Mouse (Mus musculus): ENCODE data around the gene Iqgap1.

The Iqgap1 gene

DNA sequence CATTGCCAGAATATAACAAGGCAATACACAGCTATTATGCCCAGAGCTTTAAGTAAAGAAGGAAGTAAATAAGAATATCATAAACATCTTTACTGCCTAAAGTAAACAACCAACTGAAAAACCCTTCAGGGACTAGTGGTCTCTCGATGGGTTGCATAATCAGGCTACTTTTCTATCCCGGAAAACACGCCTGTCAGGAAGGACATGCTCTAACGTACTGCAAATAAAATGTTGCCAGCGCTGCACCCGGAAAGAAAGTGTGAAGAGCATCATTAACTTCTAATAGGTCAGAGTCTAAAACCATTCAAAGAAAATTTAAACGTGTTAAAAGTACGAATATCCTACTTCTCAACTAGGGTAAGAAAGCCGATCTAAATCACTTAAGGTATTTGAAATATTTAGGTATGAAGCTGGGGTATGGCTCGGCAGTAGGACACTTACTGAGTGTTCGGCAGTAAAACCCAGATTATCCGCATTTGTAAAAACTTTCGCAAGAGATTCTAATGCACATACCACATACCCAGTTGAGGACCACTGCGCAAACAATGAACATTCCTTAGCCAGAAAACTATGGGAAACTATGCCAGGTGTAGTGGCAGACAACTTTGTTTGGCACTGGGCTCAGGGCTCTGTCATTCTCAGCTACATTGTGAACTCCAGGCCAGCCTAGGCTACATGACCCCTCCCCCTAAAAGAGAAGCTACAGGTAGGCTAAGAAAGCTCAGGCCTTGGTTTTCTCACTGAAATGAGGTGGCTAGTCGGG is 28.8 kb downstream of the Iqgap1 start:
- no peak for DNase-seq

DNA sequence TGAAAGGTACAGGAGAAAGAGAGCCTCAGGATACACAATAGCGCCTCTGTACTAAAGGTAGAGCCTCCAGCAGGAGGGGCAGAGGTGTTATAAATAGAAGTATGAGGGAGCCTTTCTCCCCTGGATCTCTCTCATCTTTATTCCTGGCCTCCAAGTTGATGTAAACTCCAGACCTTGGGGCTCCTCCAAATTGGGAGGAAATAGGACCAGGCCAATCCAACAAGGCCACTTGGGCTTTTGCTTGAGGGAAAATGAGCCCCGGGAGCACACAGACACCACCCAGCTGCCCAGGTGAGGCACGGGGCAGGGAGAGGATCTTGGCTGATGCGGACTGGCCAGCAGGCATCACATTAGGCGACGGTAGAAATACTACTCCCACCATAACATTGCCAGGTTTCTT is 29.5 kb downstream of the Iqgap1 start:
- DNase-seq, result no peak

DNA sequence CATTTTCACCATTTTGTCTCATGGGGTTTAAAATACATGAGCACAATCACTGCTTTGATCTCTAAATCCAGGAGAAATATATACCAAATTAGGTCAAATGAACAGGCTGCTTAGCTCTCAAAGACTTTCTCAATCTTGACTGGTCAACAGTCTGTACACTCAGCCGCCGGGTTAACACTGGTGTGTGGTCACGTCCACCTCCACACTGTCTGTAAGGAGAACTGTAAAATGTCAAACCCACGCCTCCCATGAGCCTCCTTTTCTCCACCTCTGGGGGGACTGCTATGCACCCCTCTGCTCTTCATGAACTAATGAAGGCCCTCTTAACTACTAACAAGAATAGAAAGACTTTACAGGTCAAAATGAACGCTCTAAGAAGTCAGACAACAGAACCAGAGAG is 36.2 kb downstream of the Iqgap1 start:
- DNase-seq, result no peak

DNA sequence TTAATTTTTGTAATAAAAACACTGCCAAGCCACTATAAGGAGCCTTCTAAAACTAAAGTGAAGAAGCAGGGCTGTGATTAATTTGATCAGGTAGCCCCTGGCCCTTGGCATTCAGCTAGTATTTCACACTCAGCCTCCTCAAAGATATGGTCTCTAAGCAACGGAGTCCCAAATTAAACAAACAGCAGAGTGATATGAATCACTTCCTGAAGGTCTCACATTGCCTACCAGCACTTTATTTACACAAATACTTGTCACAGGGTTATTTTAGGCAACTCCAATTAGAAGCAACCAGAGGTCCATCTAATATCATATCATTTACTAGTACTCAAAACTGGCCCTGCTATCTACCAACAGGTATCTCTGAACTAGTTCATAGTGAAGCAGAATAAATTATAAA is 36.7 kb downstream of the Iqgap1 start:
- no peak for DNase-seq

DNA sequence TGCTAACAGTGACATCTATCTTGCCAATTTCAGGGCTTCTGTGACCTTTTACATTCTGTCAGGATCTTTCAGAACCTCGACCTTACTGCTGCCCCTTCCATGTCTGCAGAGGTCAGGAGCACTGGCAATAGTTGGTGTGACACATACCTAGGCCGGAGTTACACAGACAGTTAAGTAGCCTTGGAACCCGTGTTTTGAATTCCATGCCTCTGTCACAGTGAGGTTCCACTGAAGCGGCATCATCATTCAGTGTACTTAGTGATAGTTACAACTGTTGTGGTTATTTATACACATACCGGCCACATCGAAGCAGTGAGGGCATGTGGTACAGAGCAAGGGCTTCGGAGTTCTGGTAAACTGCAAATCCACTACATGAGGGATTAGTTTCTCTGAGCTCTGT is 37.8 kb downstream of the Iqgap1 start:
- DNase-seq, result no peak

DNA sequence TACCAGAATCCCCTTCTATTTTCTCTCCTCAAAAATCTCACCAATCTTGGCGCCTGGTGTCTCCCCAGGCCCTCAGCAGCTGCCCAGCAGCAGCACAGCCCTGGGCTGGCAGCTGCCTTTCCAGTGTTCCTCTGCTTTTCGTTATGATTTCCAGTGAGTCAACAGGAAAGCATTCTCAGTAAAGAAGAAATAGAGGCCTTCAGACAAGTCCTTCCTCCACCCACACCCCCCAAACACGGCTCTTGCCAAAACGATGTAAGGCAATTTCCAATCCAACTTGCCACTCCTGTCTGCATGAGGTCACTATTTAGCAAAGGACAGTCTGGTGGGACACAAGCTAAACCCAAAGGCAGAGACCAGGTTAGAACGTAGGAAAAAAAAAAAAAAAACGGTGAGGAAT is 39.0 kb downstream of the Iqgap1 start:
- no peak for DNase-seq

DNA sequence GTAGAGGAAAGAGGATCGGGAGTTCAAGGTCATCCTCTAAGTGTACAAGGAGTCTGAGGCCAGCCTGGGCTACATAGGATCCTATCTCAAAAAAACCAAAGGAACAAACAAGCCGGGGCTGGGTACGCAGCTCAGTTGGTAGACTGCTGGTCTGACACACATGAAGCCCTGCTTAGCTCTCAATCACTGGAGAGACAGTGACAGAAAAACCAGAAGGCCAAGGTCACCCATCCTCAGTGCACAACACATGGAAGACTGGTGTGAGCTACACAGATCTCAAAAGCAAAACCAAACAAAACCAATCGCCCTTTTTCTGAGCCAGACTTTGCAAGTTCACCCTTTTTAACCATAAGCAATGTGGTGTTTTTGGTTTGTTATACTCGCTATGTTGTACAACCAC is 41.9 kb downstream of the Iqgap1 start:
- DNase-seq, result no peak

DNA sequence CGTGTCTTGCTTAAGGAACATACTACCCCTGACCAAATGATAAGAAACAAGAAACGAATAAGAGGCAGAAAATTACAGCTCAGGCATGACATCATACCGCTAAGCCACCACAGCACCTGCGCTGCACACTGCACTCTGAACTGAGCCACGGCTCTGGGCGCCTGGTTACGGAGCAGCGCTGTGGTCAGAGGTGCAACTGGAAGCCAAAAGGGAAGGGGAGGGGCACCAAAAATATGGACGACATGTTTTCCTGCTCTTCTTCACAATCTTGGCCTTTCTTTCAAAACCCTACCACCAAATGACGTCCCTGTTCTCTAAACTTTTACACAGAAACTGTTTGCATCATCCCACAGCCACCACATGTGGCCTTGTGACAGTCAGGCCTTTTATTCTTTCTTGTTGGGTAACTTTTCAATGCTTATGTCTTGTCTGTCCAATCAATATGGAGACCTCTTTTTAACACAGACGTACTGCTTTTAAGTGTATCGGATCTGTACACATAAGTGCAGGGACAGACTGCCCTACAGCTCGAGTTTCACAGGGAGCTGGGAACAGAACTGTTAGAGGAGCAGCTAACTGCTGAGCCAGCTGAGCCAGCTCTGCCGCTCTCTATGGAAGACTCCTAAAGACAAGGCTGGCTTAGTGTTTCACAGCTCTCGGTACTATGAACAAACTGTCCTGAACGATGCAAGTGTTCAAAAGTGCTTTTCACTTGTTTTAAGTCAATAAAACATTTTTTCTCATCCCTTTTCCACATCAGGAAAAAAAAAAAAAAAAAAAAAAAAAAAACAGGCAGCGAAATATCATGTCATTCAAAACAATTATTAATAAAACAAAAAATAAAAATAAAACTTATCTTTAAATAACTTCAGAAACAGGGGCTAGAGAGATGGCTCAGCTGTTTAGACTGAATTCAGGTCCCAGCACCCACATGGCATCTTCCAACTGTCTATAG is 43.3 kb downstream of the Iqgap1 start:
- DNase-seq, result no peak

DNA sequence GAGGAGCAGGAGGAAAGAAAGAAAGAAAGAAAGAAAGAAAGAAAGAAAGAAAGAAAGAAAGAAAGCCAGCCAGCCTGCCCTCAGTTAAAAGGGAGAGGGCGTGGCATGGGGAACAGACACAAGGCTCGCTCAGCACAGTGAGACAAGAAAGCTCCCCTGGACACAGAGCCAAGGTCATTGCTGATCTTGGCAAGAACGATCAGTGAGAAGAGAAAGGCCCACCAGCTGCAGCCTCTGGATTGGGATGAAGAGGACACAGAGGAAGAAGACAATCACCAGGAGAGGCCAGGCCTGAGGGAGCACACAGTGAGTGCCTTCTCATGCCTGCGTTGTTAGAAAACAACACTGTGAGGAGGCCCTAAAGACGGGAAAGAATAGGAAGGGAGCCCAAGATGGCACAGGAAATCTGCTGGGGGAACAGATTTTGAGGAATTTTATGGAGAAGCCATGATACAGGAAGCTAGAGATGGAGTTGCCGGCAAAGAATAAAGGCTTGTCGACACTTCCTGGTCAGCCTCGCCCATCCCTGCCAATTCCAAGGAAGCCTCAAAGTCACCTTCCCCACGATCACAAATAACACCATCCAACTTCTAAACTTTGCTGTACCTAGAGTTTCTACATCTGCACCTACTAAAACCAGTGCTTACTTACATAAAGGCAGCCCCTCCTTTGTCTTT is 44.2 kb downstream of the Iqgap1 start:
- DNase-seq, result no peak

DNA sequence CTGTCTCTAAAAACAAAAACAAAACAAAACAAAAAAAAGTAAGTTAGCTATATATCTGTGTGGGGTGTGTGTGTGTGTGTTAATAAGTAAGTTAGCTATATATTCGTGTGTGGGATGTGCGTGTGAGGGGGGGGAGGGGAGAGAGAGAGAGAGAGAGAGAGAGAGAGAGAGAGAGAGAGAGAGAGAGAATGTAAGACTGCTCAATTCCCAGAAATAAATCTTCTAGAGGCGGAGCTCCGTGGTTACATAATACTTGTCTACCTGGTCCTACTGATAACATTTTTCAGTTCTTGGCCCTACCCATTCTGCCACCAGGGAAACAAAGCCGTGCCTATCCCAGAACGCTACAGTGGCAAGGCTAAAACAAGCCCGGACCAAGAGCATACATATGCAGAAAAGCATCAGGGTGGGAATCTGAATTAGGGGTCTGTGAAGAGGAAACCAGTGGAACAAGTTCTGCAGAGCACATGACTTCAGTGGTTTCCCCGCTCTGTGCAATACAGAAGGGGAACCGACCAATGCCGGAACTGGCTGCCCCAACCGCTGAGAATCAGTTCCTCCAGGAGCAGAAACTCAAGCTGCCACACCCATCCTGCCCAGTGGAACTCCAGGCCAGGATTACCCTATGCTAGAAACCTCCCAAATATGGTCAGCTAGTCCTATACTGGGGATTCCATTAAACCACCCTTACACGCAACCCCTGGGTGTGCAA is 46.7 kb downstream of the Iqgap1 start:
- no peak for DNase-seq

DNA sequence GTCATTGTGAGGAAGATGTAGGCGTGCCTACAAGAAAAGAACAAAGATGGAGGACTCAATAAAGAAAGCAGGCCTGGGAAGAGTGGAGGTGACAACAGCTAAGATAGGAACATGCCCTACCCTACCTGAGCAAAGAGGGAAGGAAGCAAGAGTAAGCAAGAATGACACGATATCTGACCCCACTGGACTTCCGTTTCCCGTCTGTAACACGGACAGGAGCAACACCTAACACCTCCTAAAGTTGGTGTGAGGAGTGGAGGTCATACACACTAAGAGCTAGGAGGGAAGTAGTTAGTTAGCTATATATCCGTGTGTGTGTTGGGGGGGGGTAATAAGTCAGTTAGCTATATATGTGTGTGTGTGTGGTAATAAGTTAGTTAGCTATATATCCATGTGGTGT is 47.4 kb downstream of the Iqgap1 start:
- DNase-seq, result no peak

DNA sequence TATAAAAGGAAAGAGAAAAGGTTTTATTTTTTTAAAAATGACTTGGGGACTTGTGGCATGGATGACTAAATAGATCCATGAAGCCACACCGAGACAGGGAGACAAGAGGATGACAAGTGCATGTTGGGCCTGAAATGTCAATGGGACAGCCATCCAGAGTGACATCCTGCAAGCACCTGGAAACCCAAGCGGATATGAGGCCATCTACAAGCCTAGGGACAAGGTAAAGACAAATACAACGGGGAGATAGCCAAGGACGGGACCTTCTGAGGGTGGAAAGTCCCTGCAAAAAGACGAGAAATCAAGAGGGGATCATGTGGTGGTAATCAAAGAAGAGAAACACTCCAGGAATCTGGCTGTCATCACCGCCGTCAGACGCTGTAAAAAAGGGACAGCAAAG is 48.6 kb downstream of the Iqgap1 start:
- no peak for DNase-seq

DNA sequence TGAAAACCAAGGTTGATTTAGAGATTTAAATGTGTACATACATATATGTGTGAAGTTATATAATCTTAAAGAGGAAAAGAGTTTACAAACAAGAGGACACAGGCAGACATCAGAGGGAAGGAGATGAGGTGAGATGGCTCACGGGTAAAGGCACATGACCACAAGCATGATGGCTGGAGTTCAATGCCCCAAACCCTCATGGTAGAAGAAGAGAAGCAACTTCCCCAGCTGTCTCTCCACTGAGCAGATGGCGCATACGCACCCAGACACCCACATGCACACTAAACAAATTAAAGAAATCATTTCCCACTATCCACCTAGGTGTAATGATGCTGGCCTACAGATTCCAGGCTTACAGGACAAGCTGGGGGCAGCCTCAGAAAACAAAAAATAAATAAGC is 49.7 kb downstream of the Iqgap1 start:
- no peak for DNase-seq

DNA sequence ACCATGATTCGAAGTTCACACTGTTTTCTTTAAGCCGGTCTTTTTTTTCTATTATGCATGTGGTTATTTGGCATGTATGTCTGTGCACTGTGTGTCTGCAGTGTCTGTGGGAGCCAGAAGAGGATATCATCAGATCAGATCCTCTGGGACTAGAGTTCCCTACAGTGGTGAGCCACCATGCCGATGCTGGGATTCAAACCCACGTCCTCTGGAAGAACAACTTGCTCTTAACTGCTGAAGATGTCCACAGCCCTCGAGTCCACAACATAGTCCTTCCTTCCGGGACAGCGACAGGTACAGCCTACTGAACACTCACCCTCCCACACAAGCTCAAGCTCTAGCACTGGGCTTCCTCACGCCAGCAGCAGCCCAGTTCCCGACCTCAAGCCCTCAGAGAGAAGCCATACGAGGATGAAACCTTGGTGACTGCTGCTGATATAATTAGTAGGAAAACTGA is 50.3 kb downstream of the Iqgap1 start:
- DNase-seq, result no peak

DNA sequence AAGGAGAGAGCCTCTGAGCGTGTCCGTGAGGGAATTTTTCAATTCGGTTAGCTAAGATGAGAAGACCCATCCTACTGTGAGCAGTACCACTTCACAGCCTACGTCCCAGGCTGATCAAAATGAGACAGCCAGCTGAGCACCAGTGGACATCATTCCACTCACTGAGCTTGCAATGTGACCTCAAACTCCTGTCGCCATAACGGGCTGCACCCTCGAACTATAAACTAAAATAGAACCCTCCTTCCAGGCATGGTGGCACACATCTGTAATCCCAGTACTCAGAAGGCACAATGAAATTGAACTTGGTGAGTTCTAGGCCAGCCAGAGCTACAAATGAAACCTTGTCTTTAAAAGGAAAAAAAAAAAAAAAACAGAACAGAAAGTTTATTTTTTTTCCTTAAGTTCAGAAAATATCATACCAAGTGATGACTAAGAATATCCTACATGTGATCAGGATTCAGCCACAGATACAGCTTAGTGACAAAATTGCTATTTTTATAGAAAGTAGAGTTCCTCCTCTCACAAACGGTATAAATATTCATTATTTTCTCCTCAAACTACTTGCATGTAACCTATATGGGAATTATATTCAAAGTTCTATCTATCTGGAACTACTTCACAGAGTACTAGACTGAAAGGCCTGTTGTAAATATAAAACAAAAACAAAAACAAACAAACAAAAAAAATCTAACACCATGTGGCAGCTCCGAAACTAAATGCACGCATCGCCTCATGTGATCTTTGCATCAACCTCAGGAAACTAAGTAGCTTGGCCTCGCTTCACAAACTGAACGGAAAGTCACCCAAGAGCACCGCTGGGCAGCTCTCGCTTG is 50.9 kb downstream of the Iqgap1 start:
- DNase-seq, result no peak

DNA sequence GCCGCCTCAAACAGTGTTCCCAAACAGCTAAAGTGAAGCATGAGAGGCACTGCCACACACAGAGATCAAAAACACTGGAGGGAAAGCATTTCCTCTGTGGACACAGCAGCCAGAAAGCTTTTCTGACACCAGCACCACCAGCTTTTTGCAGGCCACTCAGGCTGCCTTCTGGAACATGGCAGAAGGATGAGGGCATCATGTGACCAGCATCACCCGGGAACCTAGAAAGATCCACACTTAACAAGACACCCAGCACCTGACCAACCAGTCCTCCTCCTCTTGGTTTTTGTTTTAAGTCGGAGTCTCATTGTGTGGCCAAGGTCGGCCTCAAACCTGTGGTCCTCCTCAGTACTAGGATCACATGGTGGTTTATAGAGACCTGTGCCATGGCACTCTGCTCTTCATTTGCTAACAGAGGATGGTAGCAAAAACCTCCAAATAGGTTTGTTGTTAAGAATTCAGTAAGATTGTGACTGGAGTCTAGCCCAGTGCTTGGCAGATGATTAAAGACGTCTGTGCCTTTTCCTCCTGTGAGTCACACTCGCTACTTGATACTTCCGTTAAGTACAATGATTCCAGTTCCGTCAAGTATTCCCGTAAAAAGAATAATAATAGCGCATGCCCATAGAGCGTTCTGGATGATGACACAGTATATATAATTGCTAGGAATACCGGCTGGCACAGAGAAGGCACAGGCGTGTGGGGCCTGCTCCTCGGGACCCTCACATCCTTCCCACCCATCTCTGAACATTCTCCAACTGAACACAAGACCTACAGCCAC is 51.8 kb downstream of the Iqgap1 start:
- DNase-seq, result no peak

DNA sequence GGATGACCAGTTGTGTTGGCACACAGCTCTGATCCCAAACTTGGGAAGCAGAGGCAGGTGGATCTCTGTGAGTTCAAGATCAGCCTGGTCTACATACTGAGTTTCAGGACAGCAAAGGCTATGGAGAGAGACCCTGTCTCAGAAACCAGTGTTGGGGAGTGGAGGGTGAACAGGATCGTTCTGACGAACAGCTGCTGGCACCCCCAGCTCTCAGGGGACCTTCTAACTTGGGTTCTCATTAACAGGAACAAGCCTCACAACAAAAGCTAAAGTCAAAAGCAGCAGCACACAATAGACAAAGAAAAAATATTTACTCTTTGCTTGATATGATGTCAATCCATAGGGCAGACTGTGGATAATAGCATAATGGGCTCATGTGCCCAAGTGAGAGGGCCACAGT is 55.3 kb downstream of the Iqgap1 start:
- DNase-seq, result no peak

DNA sequence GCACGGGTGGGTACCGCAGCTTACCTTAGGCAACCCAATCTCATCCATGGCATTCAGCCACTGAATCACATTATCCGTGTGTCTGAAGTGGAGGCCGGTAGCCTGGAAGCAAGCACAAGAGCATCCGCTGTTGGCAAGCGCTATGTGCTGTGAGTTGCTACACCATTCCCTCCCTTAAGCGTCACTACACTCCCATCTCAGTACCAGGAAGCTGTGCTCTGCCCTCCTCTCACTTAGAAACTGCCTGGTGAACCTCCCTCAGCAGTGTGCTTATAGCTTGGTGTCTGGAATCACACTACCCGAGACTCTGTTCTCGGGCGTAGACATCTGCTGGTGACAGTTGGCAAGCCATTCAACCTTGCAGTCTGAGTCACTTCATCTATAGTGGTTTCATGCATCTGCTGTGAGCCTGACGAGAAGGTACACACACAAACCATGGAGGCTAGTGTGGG is 58.9 kb downstream of the Iqgap1 start:
- DNase-seq, result peak; percentile 51

DNA sequence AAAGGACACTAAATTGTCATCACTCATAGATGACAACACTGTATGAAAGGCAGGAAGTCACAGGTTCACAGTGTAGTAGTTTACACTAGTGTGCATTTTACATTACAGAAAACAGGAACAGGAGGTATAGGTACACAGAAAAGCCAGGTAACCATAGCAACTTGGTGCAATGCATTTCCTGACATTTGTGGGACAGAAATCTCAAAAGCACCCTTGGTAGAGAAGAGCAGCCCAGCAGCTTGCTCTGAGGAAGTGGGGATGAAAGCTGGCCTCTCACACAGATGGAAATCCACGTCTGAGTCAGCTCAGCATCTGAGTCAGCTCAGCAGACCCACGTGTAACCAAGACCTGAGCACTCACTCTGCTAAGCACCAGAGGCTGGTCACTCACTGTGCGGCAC is 59.7 kb downstream of the Iqgap1 start:
- DNase-seq, result no peak

DNA sequence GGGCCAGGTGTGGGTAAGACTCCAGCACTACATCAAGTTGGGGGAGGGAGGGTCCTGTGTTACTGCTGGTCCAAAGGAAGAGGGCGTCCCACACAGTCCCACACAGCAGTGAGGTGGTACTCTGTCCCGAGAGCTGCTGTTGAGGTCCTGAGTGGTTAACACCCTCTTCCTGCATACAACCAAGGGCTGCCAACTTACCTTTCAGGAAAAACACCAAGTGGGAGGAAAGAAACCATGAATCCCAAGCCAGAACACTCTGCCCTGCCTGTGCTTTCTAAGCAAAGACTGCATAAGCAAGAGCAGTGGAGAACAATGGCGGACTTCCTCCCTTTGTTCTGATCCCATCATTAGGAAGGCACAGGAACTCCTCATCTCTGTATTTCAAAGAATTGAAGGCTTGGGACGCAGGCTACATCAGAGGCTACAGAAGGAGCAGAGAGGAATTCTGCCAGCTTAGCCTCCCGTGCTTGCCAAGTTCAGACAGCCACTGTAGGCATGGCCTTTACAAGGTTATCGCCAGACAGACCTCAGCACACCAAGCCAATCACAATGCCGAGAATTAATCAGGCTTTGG is 61.8 kb downstream of the Iqgap1 start:
- no peak for DNase-seq

DNA sequence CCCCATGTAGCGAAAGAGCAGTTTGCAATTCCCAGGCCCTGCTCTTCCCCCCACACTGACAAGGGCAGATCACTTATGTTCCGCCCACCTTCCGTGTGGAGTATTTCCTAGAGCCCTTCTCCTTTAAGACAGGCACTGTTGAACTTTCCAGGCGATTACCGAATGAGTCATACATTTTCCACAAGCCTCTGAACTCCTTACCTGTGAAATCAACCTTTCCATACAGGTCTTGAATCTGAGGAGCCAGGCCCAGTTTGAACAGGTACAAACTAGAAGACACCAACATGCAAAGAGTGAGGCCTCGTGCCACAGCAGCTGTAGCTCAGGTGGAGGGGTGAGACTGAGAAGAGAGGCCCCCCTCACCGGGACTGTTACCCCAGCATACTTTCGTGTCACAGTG is 63.5 kb downstream of the Iqgap1 start:
- no peak for DNase-seq

Data from right cerebral cortex, postnatal 14 days (tissue).